Mouse (Mus musculus): ENCODE data around the gene Zfp664.

Gene Zfp664

DNA sequence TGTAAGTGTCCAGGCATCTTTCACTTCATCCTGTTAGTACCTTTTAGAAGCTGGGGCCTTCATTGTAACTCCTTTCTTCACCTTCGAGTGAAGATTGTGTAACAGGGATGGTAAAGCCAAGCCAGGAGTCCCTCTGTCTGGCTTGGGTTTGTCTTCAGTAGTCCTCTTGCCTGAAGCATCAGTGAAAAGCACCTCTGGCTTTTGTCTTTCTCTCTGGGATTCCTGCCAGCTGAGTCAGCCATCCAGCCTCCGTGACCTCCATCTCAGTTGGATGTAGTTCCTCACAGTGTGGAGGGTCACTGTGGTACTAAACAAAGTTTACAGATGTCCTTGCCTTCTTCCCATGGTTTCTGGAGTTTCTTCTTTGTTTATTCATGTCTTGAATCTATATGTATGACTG lies 9.5 kb downstream of the Zfp664 start:
- no peak for DNase-seq (ENCODE audit: low spot score in 2 of 2)

DNA sequence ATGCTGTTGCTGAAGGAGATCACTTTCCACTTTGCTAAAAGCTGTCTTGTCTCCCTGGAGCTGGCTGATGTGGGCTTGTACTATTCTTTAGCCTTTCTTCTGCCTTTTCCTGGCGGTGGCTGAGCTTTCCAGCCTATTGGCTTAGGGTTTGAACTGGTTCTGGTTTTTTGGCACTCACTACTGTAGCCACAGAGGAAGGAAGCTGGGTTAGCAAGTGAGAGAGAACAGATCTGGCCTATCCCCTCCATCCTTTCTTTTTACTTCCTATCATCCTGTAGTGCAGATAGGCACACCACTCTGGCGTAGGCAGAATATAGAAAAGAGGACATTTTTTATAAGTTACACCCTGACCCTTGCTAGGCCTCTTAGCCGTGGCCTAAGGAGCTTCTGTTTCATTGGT lies 10.6 kb downstream of the Zfp664 start:
- DNase-seq (ENCODE audit: low spot score in 2 of 2): no peak

DNA sequence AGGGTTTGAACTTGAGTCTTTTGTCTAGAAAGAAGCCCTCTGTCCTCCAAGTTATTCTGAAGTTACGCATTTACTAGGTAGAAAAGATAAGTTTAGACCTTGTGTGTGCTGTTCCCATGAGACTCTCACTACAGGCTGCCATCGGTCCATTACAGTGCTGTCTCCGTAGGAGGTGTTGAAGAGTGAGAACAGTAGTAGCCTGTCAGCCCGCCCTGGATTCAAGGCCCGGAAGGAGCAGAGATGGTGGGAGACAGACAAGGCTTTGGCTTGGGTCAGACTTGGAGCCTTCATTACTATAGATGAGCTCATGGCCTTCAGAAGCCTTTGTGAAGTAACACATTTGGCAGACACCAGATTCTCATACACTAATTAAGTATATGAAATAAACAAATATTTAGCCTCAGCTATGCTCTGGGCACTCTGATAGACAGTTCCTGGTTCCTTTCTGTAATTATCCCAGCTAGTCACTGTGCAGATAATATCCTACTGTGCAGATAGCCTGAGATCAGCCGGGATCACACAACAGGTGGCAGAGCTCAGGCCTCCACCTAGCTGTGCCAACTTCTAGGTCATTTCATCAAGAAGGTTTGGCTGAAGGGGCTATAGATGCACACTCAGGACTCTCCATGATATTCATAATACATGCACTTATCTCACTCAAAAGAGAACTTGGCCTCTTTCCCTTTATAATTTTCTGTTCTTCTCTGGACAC lies 11.6 kb downstream of the Zfp664 start:
- no peak for DNase-seq (ENCODE audit: low spot score in 2 of 2)

DNA sequence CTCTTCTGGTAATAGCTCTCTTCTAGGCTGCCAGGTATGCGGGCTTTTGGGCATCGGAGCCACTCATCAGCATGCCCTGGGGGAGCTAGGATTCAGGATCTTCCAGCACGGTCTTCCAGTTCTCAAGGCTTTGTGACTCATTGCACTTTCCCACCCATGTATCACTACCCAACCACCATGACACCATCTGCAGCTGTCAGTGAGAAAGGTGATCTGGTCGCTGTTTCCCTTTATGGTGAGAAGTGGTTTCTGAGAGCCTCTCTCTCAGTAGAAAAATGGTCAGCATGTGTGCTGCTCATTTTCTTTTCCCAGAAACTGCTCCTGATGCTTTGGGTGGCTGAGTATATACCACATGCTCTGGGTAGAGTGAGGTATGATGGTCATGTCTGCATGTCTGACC lies 16.8 kb downstream of the Zfp664 start:
- no peak for DNase-seq (ENCODE audit: low spot score in 2 of 2)

DNA sequence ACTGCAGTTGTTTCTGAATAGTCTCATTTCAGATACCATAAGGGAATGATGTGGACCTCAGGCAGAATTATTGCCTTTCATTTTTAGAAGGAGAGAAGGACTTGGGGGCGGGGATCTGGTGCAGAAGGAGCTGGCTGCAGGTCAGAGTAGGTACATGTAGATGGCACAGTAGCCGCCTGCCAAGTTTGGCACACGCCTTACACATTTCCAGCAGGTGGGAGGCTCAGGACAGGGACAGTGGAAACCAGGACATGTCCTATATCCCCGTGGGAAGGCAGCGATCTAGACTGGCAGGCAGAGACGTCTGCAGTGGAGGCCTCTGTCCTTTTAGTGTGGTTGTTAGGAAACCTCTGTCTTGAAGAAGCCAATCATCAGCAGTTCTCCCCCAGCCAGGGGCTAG lies 17.3 kb downstream of the Zfp664 start:
- no peak for DNase-seq (ENCODE audit: low spot score in 2 of 2)

DNA sequence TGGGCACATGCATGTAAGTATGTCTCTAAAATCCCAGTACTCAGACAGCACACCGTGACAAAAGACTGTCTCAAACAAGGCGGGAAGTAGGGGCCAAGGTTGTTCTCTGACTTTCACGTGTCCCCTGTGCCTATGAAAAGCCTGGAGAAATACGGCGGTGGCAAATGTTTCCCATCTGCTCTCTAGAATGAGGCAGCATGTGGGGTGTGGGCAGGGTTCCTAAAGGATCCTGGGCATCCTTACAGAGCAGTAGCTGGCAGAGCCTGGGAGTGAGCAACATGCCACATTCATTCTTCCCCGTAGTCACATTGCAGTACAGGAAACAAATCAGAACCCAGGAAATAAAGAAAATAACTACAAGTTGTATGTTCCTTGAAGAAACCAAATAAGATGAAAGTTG lies 21.4 kb downstream of the Zfp664 start:
- no peak for DNase-seq (ENCODE audit: low spot score in 2 of 2)

DNA sequence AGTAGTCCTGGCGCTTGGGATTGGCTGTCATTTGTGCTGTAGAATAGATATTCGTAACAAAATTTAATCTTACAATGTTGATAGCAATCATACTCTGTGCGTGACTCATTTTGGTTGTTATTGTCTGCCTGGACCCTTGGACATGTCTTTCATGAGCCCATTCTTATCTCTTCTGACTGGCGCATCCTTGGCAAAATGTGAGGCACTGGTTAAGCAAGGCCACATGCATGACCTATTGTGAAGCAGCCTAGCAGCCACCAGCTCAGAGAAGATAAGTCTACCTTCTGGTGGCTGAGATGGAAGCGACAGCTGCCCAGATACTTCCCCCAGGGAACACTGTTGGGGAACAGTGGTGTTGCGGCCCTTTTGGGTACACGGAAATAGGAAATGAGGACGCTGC lies 26.2 kb downstream of the Zfp664 start:
- no peak for DNase-seq (ENCODE audit: low spot score in 2 of 2)

DNA sequence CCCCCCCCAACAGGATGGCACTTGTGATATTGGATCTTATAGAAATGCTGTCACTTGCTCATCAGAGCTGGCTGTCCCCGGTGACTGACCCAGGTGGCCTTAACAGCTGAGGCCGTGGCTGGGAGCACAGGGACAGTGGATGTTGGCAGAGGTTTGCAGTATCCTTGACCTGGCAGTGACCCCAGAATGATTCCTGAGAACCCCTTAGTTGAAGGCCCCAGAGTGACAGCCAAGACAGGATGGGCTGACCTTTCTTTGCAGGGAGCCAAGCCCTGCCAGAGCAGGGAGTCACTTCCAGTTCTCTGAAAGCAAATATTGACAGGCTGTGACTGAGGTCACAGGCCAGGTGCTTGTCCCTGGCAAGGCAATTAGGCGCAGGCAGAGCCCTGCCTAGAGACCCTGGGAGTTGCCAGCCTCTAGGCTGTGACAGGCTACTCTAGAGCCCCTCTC lies 29.5 kb downstream of the Zfp664 start:
- no peak for DNase-seq (ENCODE audit: low spot score in 2 of 2)

DNA sequence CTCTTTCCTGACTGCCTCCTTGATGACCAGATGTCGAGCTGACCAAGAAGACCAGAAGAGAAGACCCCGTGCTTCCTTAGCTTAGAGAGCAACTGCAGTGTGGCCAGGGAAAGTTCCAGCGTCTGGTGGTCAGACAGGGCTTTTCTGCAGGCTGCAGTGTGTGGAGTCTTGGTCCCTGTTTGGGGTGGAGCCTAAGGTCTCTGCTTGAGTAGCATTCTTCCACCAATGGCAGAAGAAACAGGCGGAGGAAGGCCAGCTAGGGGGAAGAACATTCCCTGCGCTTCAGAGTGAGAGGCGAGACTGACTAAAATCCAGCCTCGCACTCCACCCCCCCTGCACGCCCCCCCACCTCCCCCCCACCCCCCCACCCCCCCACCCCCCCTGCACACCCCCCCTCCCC lies 33.6 kb downstream of the Zfp664 start:
- no peak for DNase-seq (ENCODE audit: low spot score in 2 of 2)

DNA sequence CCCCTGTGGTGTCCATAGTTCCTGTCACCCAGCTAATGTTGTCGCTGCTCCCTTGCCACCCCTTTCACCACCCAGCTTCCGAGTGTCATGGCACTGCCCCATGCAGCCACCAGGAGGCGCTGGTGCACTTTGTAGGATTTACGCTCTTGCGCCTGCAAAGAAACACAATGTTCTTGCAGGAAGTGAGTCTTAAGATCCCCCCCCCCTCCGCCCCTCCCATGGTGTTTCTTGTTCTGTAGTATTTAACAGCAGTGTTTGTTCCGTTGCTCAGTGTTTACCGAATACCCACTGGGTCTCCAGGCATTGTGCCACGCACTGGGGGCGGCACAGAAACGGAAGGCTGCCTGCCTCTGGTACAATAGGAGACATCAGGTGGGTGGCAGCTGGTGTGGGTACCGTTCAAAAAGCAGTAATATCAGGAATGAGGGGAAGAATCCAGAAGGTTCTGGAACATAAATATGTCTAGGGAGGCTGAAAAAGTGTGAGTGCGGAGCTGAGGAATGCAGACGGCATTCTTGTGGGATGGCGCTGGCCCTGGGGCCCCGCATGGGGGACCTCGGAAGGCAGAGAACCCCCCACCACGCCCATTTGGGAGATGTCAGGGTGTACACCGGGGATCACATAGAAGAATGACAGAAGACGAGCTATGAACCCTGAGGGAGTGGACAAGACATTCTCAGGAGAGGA lies 37.6 kb downstream of the Zfp664 start:
- DNase-seq (ENCODE audit: low spot score in 2 of 2): peak; percentile 73 to 75

DNA sequence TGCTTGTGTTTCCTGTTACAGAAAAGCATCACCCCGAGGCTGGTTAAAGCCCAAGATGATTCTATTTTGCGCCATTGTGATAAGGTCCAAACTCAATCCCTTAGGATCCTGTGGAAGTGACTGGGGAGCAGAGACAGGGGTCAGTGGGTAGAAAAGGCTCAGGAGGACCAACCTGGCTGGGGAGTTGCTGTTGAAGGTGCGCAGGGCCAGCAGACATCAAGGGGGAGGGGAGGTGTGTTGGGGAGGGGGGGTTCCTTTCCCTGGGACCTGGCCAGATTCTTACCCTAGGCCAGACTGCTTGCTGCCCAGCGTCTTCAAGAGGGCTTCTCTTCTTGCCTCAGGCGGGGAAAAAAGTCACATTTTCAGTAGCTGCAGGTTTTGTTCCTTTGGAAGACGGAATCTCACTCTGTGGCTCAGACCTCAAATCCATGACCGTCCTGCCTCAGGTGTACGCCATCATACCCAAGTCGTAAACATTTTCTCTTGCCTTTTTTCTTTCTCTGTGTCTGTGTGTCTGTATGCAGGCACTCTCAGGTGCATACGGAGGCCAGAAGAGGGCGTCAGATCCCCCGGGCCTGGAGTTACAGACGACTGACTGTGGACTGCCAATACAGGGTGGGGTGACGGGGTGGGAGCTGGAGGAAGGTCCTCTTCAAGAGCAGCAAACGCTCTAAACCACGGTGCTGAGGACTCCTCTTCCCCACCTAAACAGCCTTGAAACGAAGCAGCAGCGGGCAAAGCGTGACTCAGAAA lies 38.4 kb downstream of the Zfp664 start:
- DNase-seq (ENCODE audit: low spot score in 2 of 2): no peak

DNA sequence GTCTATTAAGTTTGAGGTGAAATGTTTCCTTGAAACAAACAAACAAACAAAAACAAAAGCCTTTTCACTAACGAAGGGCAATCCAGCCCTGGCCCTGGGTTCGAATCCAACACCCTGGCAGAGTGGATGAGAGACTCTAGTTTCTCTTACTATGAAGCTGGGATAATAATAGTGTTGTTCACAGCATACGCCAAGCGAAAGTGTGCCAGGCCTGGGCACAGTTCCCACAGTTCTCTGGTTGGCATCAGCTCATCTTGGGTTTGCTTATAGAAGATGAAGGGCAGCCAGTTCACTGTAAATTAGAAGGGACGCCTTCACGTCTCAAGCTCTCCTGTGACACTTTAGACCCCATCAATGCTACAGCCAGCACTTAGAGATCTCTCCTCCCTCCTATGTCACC lies 39.2 kb downstream of the Zfp664 start:
- no peak for DNase-seq (ENCODE audit: low spot score in 2 of 2)

DNA sequence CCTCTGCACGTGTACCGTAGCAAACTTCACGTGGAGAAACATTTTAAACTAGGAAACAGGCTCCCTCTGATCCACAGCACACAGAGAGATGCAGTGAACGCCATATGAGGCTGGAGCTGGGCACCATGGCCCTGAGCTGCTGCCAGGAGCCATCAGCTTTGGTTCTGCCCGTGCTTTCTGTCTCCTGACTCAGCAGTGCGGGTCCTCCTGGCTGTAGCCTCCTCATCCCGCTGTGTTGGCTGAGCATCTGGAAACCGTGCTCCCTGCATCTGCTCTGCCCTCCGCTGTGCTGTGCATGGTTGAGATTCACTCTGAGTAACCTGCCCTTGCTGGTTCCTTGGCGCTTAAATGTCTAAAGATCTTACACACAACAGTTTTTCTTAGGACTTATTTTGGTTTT lies 39.7 kb downstream of the Zfp664 start:
- DNase-seq (ENCODE audit: low spot score in 2 of 2): no peak

DNA sequence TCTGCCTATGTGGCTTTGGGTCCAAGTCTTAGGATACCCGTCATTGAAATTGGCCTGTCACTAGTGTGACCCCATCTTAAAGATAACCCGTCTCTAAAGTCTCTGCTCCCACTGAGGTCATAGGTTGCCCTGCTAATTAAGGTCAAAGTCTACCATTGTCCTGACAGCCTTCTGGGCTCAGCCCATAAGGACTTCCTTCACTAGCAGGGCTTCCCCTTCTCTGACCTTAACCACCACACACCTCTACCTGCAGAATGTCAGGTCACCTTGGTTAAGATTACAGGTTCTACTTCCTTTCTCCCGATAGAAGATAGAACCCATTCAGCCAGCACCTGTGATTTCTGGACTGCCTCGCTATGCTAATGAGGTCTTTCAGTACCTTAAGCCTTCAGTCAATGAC lies 41.4 kb downstream of the Zfp664 start:
- no peak for DNase-seq (ENCODE audit: low spot score in 2 of 2)

DNA sequence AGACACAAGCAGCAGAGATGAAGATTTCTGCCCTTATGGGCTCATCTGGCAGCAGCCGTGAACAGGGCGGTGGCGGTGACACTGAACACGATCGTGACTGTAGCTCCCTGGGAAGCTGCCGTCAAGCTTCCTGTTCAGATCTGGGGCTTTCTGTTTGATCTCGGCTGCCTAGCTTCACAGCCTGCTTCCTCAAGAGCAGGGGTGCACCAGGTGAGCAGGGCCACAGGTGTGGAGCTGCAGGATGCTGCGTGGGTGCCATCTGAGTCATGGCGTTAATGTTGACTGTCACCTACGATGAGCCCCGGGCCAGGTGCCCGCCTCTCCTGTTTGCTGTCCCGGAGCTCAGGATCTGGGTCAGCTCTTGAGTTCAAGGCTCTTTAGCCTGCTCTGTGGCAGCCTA lies 44.4 kb downstream of the Zfp664 start:
- DNase-seq (ENCODE audit: low spot score in 2 of 2): peak in 1 of 2 experiments; percentile 11

DNA sequence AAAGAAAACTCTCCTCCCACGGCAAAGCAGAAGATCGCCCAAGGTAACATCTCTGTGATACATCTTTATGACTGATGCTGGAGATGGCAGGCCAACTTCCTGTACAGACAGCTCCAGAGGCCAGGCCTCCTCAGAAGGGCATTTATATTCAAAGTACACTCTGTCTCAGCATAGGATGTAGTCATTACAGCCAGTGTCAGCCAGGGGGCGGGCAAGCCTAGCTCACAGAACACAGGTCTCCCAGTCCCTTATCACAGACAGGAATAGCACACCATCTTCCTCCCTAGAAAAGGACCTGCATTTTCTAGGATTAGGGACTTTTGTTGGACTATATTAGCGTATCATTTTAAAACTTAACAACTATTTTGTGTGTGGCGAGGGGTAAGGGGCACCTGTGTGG lies 46.4 kb downstream of the Zfp664 start:
- DNase-seq (ENCODE audit: low spot score in 2 of 2): peak; percentile 59 to 61

DNA sequence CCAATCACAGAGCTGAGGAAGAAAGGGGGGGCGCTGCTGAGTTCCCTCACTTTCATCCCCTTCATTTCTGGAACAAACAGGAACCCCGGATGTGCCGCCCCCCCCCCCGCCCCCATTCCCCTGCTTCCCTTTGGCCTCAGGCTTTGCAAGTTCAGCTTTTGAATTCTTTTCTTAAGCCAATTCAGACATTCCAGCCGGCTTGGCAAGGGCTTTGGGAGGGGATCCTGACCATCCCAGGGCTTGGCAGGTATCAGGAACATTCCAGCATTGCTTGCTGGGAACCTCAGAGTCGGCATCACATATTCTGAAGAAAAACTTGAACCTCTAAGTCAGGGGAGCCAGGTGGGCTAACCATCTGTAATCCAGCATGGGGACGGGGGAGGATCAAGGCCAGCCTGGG lies 49.8 kb downstream of the Zfp664 start:
- no peak for DNase-seq (ENCODE audit: low spot score in 2 of 2)

DNA sequence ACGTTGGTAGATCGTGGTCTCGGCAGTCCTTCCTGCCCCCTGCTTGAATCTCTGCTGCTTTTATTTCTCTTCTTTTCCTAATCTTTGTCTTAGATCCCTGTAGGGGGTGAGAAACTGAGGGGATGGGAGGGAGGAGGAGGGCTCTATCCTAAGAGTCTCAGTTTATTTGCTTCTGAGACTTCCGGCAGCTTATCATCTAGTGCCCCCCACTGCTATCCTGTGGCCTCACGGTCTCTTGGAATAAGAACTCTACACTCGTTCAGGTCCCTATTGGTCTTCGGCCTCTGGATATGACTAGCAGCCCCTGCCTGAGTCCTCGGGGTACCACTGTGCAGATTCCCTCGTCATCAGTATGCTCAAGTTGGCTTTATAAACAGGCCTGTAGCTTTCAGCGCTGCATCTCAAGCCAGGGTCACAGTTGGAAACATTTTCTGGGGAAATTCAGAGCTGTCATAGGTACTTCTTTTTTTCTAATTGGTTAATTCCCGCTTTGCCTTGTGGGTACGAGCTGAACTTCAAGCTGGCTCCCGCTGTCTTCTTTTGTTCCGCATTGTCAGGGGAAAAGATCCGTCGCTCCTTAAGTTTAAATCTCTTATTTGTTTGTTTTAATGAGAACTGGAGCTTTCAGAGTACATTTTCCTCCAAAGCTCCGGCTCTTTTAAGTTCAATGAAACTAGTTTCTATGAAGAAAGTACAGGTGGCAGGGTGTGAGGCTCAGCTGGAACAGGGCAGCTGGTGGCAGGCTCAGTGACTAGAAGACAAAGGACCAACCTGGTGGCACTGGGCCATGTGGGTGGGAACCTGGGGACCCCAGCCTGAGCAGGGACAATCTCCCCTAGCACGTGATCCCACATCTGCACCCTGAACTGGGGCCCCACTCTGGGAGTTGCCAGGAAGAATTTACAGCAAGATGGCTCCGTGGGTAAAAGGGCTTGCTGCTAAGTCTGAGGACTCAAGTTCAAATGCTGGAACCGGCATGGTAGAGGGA lies 50.7 kb downstream of the Zfp664 start:
- DNase-seq (ENCODE audit: low spot score in 2 of 2): no peak

DNA sequence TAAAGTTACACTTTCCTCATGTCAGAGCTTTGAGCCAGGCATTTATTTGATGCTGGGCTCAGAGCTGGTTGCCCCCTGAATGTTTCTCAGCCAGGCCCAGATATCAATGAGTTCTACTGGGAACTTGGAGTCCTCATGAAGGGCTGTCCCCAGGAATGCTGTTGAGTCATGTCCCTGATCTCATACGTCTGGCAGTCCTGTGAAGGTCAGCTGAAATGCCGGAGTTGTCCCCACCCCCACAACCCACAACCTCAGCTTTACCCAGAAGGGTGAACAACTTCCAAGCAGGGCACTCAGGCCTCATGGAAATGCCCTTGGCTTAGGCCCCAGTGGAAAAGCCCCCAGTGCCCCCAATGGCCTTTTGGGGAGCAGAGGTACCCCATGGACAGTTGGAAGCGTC lies 57.3 kb downstream of the Zfp664 start:
- DNase-seq (ENCODE audit: low spot score in 2 of 2): no peak

DNA sequence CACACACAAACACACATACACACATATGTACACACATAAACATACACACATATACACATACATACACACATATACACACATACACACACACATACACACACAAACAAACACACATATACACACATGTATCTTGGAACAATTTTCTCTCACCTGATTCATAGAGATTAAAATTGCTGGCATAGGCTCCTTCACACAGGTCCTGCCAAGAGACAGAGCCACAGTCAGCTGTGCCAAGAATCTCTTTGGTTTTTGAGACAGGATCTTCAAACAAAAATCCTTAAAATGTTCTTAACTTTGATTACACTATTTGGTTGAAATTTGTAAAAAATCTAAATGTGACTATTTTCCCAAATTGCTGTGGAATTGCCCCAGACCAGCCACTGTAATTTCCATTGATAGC lies 58.9 kb downstream of the Zfp664 start:
- DNase-seq (ENCODE audit: low spot score in 2 of 2): no peak

All from spleen, postnatal 36 days (tissue).